Mouse (Mus musculus) 416B (cell line): ENCODE data around the gene Srd5a1.
"Not testable (repeated sequence)": the region's sequence is repeated elsewhere in the genome, so short reads cannot be mapped to it uniquely, and the experiment has no call there.

Source experiments
- DNase-seq: peaks from one replicate; pipeline ENCODE4 v3.0.0; 2011; ENCODE audit warnings: low read depth

Srd5a1 gene

DNA sequence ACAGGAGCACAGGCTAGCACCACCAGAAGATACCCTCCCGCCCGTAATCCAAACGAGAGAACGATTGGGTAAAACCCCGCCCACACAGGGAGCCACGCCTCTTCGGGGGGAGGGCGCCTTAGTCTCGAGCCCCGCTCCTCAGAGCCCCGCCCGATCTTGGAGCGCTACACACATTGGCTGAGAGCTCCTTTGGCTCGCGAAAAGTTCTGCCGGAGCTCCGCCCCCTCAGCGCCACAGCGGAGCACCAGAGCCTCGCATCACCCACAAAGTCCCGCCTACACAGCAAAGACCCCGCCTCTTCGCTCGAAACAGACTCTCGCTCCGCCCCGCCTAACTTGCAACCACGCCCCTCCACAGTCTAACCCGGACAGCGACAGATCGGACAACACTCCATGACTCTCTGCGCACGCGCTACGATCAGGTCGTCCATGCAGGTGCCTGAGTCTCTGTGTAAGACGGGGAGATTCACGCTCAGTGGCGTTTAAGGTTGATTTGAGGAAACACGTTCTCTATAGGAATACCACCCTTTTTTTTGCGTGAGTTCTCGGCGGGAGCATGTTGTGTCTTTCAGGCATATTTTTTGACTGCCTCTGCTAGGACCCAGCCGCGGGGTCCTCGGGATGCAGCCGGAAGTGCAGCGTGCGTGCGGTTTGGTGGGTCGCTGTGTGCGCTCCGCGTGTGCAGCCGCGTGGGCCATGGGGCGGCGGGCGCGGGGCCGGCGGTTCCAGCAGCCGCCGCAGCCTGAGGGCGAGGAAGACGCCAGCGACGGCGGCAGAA, at the start of gene Srd5a1:
Srd5a1 (minus strand) TSS at position 45 of the 777 bp plus-strand sequence.
- DNase-seq: peak; percentile 99

DNA sequence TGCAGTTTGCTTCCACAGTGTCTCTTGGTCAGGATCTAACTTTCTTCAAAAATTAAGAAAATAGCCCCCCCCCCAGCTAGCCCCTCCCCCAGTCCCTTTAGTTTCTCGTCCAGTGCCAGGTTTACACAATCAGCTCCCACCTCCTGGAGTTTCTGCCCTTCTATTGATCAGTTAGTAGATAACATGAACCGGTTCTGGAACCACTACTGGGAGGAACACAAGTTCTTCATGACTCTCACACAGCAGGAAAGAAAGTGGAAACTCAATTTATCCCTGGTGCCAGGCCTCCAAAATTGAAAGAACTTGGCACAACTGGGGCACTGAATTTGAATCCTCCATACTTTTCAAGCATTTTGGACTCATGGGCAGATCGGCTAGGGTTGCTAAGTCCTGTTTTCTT, 43.3 kb upstream of the Srd5a1 start:
- no peak for DNase-seq

DNA sequence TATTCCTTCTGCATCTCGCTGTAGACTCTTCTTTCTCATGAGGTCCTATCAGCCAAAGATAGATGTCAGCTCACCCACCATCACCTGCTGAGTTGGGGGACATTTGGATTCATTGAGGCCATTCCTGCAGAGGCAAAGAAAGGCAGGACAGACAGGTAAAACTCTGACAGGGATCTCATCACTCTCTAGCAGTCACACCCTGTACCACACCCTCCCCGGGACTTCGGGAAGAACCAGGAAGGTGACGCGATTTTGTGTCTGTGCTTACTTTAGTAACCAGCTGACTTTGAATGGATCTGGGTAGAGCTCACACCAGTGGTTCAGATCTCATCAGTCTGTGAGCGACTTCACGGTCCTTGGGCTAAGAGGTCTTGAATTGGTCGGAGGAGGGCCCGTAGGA, 35.2 kb upstream of the Srd5a1 start:
- DNase-seq: no peak

DNA sequence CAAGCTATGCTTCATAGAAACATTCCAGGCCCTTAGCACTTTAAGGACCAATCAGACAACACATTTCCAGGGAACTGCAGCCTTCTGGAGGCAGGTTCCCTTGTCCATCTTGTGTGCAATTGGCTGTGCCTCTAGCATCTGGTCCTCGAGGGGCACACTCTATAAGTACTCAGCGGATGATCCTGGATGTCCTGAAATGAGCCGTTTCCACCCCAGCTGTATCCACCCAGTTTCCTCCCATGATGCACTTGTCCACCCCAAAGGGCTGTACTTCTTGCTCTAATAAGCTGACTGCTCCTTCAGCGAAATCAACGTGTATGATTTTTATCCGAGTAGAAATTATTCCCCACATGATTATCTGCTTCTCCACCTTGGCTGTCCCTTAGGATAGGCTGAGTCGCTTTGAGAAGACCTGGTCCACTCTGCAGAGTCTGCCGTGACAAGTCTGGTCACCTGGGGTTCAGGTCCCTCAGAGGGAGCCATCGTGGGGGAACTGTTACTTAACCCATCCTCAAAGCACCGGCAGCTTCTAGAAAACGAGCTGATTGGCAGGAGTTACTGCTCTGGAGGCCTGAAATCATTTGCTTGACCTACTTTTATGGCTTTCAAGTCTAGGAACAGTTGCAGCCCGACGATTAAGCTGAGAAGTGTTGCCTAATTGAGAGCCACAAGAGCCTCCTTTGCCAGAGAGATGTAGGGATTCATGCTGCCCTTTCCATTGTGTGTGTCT, 34.6 kb upstream of the Srd5a1 start:
- no peak for DNase-seq

DNA sequence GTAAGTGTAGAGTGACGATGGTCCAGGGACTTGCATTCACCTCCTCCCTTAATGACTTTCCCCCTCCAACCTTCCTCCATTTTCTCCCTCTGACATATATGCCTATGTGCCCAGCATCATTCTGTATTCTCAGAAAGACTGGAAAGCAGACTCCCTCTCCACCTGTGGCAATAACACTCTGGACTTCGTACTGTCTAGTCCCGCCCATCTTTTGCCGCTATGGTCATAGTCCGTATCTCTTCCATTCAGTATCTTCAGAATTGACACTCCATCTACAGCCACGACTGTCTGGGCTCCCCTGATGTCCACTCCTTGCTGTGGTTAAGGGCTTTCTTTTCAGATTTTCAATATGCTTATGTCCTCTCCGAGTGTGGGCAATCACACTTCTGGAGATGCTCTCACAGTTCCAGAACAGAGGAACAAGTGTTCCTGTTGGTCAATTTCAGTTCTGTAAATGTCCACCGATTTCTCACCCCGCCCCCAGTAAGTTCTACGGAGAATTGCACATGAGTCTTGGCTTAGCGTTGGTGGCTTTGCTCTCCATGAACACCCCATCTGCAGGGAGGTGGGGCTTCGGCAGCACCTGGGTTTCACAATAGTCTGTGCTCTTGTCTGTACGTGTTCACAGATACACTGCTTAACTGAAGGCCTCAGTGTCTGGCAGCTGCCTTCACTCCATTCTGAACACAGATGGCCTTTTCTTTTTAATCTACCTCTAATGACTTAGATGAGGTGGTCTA, 33.4 kb upstream of the Srd5a1 start:
- DNase-seq: no peak

DNA sequence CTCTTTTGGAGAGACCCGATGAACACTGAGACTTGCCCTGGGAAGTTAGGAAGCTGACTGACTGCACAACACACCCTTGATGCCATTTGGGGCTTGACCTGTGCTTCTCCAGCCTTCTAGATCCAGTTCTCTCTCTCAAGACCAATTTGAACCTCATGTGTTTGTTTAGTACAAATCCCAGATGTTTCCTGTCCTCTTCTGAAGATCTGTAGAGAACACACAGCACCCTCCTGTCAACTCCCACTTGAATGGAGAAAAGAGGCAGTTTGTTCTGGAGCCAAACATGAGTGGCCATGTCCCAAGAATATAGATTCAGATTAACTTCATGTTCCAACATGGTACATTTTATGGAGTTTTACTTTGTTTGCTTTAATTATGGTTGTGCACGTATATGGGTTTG, 32.7 kb upstream of the Srd5a1 start:
- DNase-seq: no peak

DNA sequence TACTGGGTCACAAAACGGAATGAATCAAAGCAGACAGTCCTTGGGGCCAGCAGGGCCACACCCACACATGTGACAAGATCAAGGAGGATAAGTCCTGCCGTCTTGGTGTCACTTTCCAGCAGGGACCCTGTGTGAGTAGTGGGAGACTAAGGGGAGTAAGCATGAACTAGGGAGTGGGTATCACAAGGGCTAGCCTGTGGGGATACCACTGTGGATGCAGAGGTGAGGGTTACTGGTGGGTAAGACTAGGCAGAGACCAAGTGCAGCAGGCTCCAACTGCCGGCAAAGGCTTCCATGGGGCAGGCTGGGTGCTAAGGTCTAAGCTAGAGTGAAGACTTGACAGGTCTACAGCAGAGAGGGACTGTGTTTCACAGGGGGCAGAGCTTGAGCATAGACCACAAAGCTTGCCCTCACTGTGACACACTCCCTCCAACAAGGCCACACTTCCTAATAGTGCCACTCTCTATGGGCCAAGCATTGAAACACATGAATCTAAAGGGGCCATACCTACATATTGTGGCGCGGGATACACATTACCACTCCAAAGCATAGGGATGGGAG, 31.5 kb upstream of the Srd5a1 start:
- no peak for DNase-seq

DNA sequence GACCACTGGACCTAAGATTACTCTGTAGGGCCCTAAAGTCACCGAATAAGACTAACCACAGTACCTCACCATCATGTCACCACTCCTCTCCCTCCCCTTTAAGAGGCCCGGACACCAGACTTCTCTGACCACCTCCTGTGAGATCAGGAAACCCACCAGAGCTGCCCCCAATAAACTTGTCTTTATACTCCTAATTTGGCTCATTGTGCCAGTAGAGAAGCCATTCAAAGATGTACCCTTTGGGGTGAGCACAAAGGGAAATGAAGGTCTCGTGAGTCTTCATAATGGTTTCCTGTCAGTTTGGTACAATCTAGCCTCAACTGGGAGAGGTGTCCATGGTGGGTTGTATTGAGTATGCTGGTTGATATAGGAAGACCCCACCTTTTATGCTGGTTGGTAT, 29.8 kb upstream of the Srd5a1 start:
- no peak for DNase-seq

DNA sequence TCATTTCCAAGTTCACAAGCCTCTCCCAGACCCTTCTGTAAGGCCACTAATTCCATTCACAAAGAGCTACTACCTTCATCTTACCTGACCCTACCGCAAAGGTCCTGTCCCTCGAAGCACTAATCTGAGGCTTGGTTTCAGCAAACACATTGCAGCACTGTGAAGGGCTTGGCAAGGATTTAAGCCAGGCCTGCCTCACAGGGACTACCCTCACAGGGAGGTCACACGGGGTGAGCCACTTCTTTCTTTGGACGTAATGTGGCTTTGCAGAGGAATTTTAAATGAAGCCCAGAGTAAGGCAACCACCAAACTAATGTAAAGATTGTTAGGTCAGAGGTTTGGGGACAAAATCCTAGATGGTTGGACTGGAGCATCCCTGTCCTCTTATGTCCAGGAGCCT, 29.3 kb upstream of the Srd5a1 start:
- DNase-seq: no peak

DNA sequence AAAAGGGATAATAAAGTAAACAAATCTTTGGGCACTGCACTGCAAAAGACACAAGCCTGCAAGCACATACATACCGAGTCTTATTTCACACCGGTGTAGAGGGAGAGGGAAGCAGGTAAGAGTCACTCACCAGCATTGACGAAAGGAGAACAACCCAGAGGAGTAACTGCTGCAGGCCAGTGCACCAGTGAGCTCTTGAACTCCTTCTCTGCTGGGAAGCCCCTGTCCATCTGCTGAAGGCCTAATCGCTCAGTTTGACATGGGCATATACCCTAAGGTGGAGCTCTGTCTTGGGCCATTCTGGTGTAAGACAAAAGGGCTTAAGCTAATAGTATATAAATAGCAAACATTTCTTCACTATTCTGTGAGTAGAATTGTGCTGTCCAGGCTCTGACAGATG, 28.9 kb upstream of the Srd5a1 start:
- DNase-seq: no peak

DNA sequence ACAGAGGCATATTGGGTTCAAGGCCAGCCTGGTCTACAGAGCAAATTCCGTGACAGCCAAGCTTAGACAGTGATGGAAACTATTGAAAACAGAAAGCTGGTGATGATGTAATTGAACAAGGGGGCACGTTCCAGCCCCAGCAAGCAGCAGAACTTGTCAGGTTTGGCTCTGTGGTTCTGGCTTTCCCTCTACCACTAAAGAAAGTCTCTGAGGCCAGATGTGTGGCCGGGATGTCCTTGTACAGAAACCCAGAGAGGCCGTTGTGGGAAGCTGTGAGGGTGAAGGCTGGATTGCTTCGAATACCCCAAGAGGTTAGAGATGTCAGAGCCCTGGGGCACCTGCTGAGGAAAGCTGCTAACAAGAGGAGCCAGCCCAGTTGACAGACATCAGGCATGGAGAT, 28.0 kb upstream of the Srd5a1 start:
- DNase-seq: no peak

DNA sequence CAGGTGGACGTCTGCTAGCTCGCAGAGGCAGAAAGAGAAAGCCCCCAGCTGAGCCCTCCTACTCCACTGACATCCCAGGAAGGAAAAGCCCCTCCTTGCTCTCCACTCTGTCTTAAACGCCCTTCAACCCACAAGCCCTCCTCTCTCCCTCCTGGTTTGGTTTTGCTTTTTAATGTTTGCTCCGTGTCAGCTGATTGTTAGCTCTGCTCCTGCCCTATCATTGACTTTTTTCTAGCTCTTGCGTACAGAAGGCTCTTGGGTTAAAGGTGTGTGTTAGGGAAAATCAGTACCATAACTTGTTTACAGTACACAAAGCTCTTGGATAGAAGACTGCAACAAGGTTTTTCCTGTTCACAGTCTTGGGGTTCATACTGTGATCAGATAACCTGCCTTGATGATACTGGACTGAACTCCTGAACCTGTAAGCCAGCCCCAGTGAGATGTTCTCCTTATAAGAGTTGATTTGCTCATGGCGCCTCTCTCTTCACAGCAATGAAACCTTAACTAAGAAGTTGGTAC, 26.9 kb upstream of the Srd5a1 start:
- DNase-seq: no peak

DNA sequence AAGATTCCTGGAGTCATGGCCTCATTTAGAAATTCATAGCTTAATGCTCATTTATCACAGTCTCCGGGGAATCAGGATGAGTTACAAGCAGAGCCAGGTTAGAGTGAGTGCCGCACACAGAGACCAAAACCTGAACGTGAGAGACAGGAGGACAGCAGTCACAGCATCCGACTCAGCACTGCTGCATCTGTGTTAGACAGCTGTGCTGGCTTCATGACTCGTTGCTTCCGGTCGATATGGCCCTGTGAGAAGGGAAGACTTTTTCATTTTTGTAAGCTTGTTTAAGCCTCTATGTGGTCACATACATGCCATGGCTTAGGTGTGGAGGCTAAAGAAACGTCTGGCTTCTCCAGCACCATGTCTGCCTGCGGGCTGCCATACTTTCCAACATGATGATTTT, 26.4 kb upstream of the Srd5a1 start:
- DNase-seq: peak; percentile 38

DNA sequence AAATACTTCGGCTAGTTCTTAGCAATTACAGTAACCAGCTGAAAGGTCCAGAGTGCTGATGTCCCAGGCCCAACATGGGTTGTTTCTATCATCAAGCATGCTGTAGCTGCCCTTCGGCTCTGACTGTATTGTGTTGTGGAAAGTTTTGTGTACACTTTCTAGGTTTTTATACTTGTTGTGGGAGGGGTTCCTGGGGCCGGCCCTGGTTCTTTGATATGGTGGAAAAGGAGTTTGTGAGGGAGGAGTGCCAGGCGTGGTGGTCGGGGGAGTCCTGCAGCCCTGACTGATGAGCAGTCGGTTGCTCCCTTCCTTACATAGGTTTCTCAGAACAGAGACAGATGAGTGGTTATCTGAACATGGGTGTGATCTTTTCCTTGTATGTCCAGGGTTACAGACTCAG, 25.6 kb upstream of the Srd5a1 start:
- DNase-seq: no peak

DNA sequence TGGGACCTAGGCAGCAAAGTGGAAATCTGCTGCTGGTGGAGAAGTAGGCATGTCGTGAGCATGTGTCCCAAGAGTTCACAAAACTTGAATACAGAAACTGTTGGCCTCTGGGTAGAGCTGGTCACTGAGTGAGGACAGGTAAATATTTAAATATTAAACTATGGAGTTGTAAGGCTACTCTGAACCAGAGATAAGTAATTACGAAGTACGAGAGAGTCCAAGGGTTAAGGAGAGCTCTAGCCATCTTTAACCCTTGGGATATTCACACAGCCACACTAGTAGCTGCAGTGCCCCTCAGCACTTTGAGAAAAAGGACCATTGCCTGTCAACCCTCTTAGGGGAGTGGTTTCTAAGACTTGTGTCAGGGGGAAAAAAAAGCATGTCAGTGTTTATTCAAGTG, 25.1 kb upstream of the Srd5a1 start:
- no peak for DNase-seq

DNA sequence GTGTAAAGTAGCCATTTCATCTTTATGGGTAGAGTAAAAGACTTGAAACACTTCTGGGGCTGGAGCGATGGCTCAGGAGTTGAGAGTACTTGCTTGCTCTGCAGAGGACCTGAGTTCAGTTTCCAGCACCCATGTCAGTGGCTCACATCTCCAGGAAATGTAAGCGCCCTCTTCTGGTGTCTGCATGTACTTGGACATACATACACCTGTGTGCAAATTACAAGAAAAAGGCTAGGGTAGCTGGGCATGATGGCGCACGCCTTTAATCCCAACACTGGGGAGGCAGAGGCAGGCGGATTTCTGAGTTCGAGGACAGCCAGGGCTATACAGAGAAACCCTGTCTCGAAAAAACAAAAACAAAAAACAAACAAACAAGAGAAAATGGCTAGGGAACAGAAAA, 24.6 kb upstream of the Srd5a1 start:
- not testable (repeated sequence) for DNase-seq

DNA sequence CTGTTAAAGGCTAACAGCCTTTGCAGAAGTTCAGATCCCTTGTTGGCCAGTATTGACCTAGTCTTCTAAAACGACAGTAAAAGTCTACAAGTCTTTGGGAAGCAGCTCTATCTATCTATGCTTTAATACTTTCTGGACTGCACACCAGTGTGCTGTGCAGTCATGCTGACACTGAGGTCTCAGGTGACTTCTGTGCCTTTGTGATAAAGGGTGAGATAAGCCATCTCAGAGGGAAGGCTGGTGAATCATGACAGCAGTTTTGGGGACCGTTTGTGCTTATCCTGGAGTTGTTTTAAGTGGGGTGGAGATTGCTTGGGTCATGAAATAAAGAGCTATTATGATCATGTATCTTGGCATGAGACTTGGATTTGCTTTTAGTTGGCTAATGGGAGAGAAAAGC, 22.7 kb upstream of the Srd5a1 start:
- DNase-seq: no peak

DNA sequence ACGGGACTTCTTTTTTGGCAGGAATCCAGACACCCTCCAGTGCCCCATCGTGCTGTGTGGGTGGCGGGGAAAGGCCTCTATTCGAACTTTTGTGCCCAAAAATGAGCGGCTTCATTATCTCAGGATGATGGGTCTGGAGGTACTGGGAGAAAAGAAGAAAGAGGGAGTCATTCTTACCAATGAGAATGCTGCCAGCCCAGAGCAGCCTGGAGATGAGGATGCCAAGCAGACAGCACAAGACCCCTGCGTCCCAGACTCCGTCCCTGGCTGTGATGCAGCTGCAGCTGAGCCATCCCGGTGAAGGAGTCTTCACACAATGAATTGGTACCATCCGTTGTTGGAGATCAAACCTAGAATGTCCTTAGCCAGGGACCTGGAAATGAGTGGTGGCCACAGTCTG, 22.3 kb upstream of the Srd5a1 start:
- no peak for DNase-seq

DNA sequence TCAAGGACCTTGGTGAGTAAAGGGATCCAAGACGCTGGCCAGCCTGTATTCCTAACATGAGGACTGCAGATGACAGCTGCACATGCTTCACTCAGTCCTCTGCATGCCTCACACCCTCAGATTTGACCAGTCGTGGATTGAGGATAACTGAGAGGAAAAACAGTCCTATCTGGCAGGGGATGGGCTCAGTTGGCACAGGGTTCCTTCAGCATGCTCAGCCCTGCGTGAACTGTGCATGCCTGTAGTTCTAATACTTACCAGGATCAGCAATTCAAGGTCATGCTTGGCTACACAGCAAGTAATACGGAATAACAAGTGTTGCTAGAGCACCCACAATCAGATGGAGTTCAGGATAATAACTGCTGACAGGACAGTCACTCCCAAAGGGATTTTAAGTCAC, 20.4 kb upstream of the Srd5a1 start:
- no peak for DNase-seq

DNA sequence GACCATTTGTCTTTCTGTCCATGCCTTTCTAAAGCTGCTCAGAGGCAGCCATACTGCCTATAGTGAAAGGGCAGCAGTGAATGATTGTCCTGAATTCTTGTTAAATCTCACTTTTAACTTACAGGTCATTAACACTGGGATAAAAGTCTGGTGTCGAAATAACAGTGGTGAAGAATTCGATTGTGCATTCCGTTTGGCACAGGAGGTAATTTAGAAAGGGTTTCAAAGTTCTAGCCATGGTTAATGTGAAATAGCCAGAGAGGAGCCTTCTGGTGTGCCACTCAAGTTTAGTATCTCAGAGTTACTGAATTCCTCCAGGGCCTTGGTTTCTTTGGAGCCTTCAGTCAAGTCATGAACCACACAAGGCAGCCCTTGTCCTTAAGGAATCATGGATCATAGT, 19.9 kb upstream of the Srd5a1 start:
- no peak for DNase-seq

DNA sequence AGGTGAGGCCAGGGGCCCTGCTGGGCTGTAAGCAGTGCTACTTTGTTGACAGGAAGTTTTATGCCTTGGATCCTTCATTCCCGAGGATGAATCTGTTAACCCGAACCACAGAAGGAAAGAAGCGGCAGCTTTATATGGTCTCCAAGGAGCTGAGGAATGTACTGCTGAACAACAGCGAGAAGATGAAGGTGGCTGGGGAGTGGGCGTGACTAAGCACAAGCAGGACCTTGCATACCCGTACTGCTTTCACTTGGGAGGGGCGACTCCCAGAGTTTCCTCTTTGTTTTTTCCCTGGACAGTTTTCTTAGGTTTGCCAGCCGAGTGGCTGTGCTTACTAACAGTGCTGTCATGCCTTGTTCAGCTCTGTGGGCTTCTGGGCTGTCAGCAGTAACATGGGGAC, 19.3 kb upstream of the Srd5a1 start:
- no peak for DNase-seq

DNA sequence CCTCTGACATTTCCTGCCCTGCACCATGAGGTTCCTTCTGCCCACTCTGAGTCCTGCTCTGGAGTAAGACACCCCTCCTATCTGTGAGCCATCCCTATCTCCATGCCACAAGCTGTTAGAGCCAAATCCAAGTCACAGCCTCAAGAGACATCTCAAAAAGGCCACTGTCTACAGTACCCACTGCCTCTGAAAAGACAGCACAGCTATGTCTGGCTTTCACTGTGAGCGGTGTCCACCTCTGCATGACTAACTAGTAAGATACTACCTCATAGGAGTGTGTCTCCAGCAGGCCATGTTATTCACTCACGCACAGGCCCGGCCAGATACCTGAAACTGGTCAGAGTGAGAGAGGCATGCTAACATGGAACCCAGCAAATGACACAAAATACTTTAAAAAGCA, 16.7 kb upstream of the Srd5a1 start:
- no peak for DNase-seq

DNA sequence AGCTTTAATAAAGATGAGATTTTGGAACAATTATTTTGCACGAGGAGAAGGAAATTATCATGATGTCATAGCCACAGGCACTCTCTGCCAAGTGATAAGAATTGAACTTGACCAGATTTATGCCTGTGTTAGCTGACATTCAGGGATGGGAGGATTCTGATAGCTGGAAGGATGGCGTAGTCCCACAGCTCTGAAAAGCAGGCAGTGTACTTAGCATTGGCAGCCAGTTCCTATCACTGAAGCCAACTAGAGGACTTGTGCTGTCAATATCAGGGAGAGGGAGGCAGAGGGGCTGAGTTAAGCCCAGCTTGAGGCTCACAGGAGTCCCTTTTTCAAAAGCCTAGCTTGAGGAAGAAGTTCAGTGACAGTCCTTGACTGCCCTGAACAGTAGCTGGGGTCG, 13.3 kb upstream of the Srd5a1 start:
- no peak for DNase-seq
